In the genomic region with DNA sequence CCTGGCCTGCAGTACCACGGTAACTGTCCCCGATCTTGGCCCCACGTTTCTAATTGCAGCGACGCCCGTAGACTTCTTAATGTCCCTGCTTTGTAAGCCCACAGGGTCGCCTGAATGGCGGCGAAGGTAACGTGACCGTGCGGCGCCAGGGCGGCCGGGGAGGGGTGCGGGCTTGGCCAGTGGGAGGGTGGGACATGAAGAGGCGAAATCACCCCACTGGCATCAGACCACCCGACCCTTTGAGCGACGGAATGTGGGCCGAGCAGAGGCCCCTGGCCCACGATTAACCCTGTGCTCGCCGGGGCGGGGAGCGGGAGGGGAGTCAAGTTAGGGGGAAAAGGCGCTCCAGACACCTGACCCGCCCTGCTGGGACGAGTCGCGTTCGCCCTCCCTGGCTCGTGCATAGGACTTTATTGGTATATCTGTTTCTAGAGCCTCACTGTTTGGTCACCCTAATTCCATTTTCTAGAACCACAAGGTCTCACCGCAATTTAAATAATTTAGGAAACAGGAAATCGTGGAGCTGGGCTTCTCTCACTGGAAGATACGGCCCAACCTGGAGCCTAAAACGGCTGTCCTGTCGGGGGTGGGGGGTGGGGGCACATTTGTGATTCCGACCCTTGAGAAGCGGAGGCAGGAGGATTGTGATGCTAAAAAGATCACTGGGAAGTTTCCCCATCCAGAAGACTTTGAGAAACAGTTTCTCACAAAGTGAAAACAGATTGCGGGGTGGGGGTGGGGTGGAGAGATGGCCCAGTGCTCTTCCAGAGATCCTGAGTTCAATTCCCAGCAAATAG, we compare ENCODE assay signal across 9 mouse cellular contexts. TPM values are rescaled to one million over a fixed set of nuclear protein-coding genes. Genes with fewer than 3 reads are reported as not detected.
DNase-seq lines count a peak whose midpoint lies in the region; ATAC-seq and TF ChIP-seq lines count a peak whose summit lies in the region.
"Had no signal": no experiment of that assay in that cellular context is flagged by ENCODE, and none has a peak within 500 bp of the region (broad histone marks: within the 10 kb centered on the region; RNA-seq: fewer than 3 reads in every experiment).

No protein-coding gene starts in this region.

- no peak for TF ChIP-seq POLR2A in kidney, adult 2 months (IDR thresholded peaks at IDR 0.05; ENCODE audit: low read depth, low read length)

- H3K36me3 ChIP-seq in kidney, adult 2 months (ENCODE audit: control insufficient read depth, insufficient read depth, low read length) = no peaks in the 10 kb centered on the region
- H3K36me3 ChIP-seq in forebrain, embryonic 11.5 days (ENCODE audit: control insufficient read depth, insufficient read depth, low read length) = no peaks in the 10 kb centered on the region
- H3K36me3 ChIP-seq in hindbrain, embryonic 15.5 days = no peaks in the 10 kb centered on the region
- no peaks in the 10 kb centered on the region for H3K36me3 ChIP-seq in limb, embryonic 13.5 days
- no peaks in the 10 kb centered on the region for H3K36me3 ChIP-seq in midbrain, postnatal 0 days (ENCODE audit: insufficient read depth, low read length)

- no peaks in the 10 kb centered on the region for H3K4me1 ChIP-seq in kidney, adult 2 months (ENCODE audit: control insufficient read depth, insufficient read depth, low read length)
- 0 out of 2 replicates have a peak, but pooled peaks cover 7% of the 10 kb centered on the region for H3K4me1 ChIP-seq in forebrain, embryonic 11.5 days (replicated peaks; ENCODE audit: control insufficient read depth, insufficient read depth, low read length)
- H3K4me1 ChIP-seq in hindbrain, embryonic 15.5 days (replicated peaks) = peaks cover 18% of the 10 kb centered on the region
- peaks cover 10% of the 10 kb centered on the region; the same call in 1 of the 2 replicates for H3K4me1 ChIP-seq in limb, embryonic 13.5 days
- 0 out of 2 replicates have a peak, but pooled peaks cover 3% of the 10 kb centered on the region for H3K4me1 ChIP-seq in midbrain, postnatal 0 days (ENCODE audit: insufficient read depth, low read length)

- ATAC-seq in forebrain, embryonic 11.5 days (replicated peaks; ENCODE audit: low FRiP score) = peak; percentile 94
- peak; percentile 92 for ATAC-seq in hindbrain, embryonic 15.5 days (ENCODE audit: low FRiP score, low read depth)
- peak; percentile 89 for ATAC-seq in limb, embryonic 13.5 days (ENCODE audit: low FRiP score, low read depth)
- ATAC-seq in midbrain, postnatal 0 days (ENCODE audit: low FRiP score) = peak; percentile 93
- ATAC-seq: Patski had no signal

- H3K9me3 ChIP-seq in forebrain, embryonic 11.5 days (ENCODE audit: control insufficient read depth, low read length) = no peaks in the 10 kb centered on the region
- H3K9me3 ChIP-seq in hindbrain, embryonic 15.5 days = no peaks in the 10 kb centered on the region
- no peaks in the 10 kb centered on the region for H3K9me3 ChIP-seq in limb, embryonic 13.5 days
- H3K9me3 ChIP-seq in midbrain, postnatal 0 days (ENCODE audit: low read length) = no peaks in the 10 kb centered on the region

- peak overlapping the region; percentile 72 for H3K4me3 ChIP-seq in kidney, adult 2 months (ENCODE audit: insufficient read depth, low read depth, low read length)
- peak overlapping the region; percentile 35 for H3K4me3 ChIP-seq in forebrain, embryonic 11.5 days (ENCODE audit: low read depth, low read length)
- peak overlapping the region; percentile 56 for H3K4me3 ChIP-seq in hindbrain, embryonic 15.5 days
- H3K4me3 ChIP-seq in limb, embryonic 13.5 days = peak overlapping the region; percentile 58
- peak overlapping the region; percentile 50 for H3K4me3 ChIP-seq in midbrain, postnatal 0 days (ENCODE audit: low read depth, low read length)

- no peak overlapping the region for H3K27ac ChIP-seq in kidney, adult 2 months (ENCODE audit: insufficient read depth, low read depth, low read length)
- H3K27ac ChIP-seq in forebrain, embryonic 11.5 days (ENCODE audit: low read depth, low read length) = peak overlapping the region; percentile 78
- peak overlapping the region; percentile 82 for H3K27ac ChIP-seq in hindbrain, embryonic 15.5 days (replicated peaks)
- peak overlapping the region; percentile 58; the same call in 1 of the 2 replicates for H3K27ac ChIP-seq in limb, embryonic 13.5 days
- peak overlapping the region; percentile 72 for H3K27ac ChIP-seq in midbrain, postnatal 0 days (ENCODE audit: low read depth, low read length)

- H3K27me3 ChIP-seq in kidney, adult 2 months (replicated peaks; ENCODE audit: control insufficient read depth, insufficient read depth, low read length) = no peaks in the 10 kb centered on the region
- no peaks in the 10 kb centered on the region for H3K27me3 ChIP-seq in forebrain, embryonic 11.5 days (ENCODE audit: control insufficient read depth, insufficient read depth, low read length)
- H3K27me3 ChIP-seq in hindbrain, embryonic 15.5 days = no peaks in the 10 kb centered on the region
- no peaks in the 10 kb centered on the region for H3K27me3 ChIP-seq in limb, embryonic 13.5 days
- H3K27me3 ChIP-seq in midbrain, postnatal 0 days (ENCODE audit: insufficient read depth, low read length) = no peaks in the 10 kb centered on the region
- H3K27me3 ChIP-seq: Patski had no signal

- peak overlapping the region; percentile 59 for H3K9ac ChIP-seq in forebrain, embryonic 11.5 days (ENCODE audit: low read length)
- H3K9ac ChIP-seq in hindbrain, embryonic 15.5 days = peak overlapping the region; percentile 64
- peak overlapping the region; percentile 73 for H3K9ac ChIP-seq in limb, embryonic 13.5 days
- peak overlapping the region; percentile 74 for H3K9ac ChIP-seq in midbrain, postnatal 0 days (replicated peaks; ENCODE audit: low read length, poor library complexity, severe bottlenecking)

- TF ChIP-seq CTCF in kidney, adult 2 months (conservative IDR thresholded peaks at IDR 0.05; ENCODE audit: insufficient read depth, insufficient read length, low read depth, low read length) = no peak
- no peak for TF ChIP-seq CTCF in midbrain, postnatal 0 days (IDR thresholded peaks at IDR 0.05)

- WGBS in kidney, adult 2 months = 3% methylated on average over 41 of the region's 41 CpGs
- WGBS in forebrain, embryonic 11.5 days = 1% methylated on average over 41 of the region's 41 CpGs
- WGBS in hindbrain, embryonic 15.5 days = 1% methylated on average over 41 of the region's 41 CpGs
- WGBS in limb, embryonic 13.5 days = 1% methylated on average over 41 of the region's 41 CpGs
- WGBS in midbrain, postnatal 0 days = 2% methylated on average over 41 of the region's 41 CpGs

- H3K4me2 ChIP-seq in forebrain, embryonic 11.5 days (ENCODE audit: low read depth, low read length, severe bottlenecking) = peak overlapping the region; percentile 61
- H3K4me2 ChIP-seq in hindbrain, embryonic 15.5 days = peak overlapping the region; percentile 95
- peak overlapping the region; percentile 80 for H3K4me2 ChIP-seq in limb, embryonic 13.5 days (replicated peaks)
- H3K4me2 ChIP-seq in midbrain, postnatal 0 days (ENCODE audit: low read depth, low read length, poor library complexity, severe bottlenecking) = peak overlapping the region; percentile 77

- DNase-seq in kidney, adult 2 months = no peak
- DNase-seq in kidney, adult 8-10 months = no peak
- peak; percentile 22 to 27 for DNase-seq in adrenal gland, postnatal 4 days (ENCODE audit: low spot score in 2 of 2)
- DNase-seq in forebrain, embryonic 11.5 days (ENCODE audit: low spot score) = peak; percentile 94
- peak; percentile 83 for DNase-seq in midbrain, postnatal 0 days (ENCODE audit: low spot score)
- DNase-seq in spleen, adult 18-20 months = no peak

RNA-seq across cellular contexts. Expression of a gene that starts 15.0 kb away (rescaled TPM):
- polyA plus RNA-seq in kidney, adult 2 months (2012; rRNA removed) = 2.1 and 3.5 TPM in 2 replicates
- total RNA-seq in adrenal gland, postnatal 4 days (2021) = 1 to 10 TPM; 5.5 to 7.2 TPM
- 28.6 and 29.3 TPM in 2 replicates for polyA plus RNA-seq in forebrain, embryonic 11.5 days (2014; fragmentation: Nextera tagmentation; extraction: Ambion mirVana)
- polyA plus RNA-seq in hindbrain, embryonic 15.5 days (2015; fragmentation: Nextera tagmentation; extraction: Ambion mirVana) = 57.8 and 62.4 TPM in 2 replicates
- 5.5 and 8.1 TPM in 2 replicates for polyA plus RNA-seq in limb, embryonic 13.5 days (2015; fragmentation: Nextera tagmentation; extraction: Ambion mirVana)
- total RNA-seq in midbrain, postnatal 0 days (2014; rRNA removed) = 30.4 and 36.0 TPM in 2 replicates
- polyA plus RNA-seq in midbrain, postnatal 0 days (2015; fragmentation: Nextera tagmentation; extraction: Ambion mirVana) = 28.7 and 30.5 TPM in 2 replicates

RNA-seq across cellular contexts. Expression of a gene that starts 21.5 kb away (rescaled TPM):
- polyA plus RNA-seq in kidney, adult 2 months (2012; rRNA removed) = 4.5 and 5.1 TPM in 2 replicates
- total RNA-seq in adrenal gland, postnatal 4 days (2021) = 10 to 100 TPM; 18.4 to 20.1 TPM
- 23.3 and 23.8 TPM in 2 replicates for polyA plus RNA-seq in forebrain, embryonic 11.5 days (2014; fragmentation: Nextera tagmentation; extraction: Ambion mirVana)
- polyA plus RNA-seq in hindbrain, embryonic 15.5 days (2015; fragmentation: Nextera tagmentation; extraction: Ambion mirVana) = 9.0 and 9.8 TPM in 2 replicates
- polyA plus RNA-seq in limb, embryonic 13.5 days (2015; fragmentation: Nextera tagmentation; extraction: Ambion mirVana) = 10.4 and 11.6 TPM in 2 replicates
- total RNA-seq in midbrain, postnatal 0 days (2014; rRNA removed) = 16.4 and 24.4 TPM in 2 replicates
- polyA plus RNA-seq in midbrain, postnatal 0 days (2015; fragmentation: Nextera tagmentation; extraction: Ambion mirVana) = 2.9 and 3.5 TPM in 2 replicates

Comparison
In these comparisons a context has a peak if more than half of its experiments do, and no peak if none do; other contexts are left out.
1. DNase-seq: peak in adrenal gland, postnatal 4 days (2 of 2), forebrain, embryonic 11.5 days (single experiment) and midbrain, postnatal 0 days (single experiment); none in kidney, adult 2 months (single experiment), kidney, adult 8-10 months (0 of 2) and spleen, adult 18-20 months (0 of 2).
2. Peak in every context shown above with its lines, with median percentiles within 50 percentile points of each other: H3K4me3 ChIP-seq, ATAC-seq, H3K4me2 ChIP-seq and H3K9ac ChIP-seq.